Mouse (Mus musculus) midbrain, embryonic 15.5 days (tissue): ENCODE data around the gene Fam173b. TPM values are rescaled to one million over a fixed set of nuclear protein-coding genes. Genes with fewer than 3 reads are reported as not detected.

ENCODE experiments used
- ATAC-seq: fragments of 200-750 bp; cut with Nextera tagmentation; replicated peaks from 2 replicates; pipeline ENCODE4 v1.8.0; 2017; ENCODE audit warnings: moderate TSS enrichment
- H3K27ac ChIP-seq: fragments of 300-500 bp; sonication (generic); 2 replicates; pipeline ENCODE4 v1.5.1; 2015; ENCODE audit warnings: mild to moderate bottlenecking, inconsistent platforms
- H3K27me3 ChIP-seq: fragments of 300-500 bp; sonication (generic); replicated peaks from 2 replicates; pipeline ENCODE4 v1.6.1; 2015; ENCODE audit warnings: inconsistent platforms
- H3K36me3 ChIP-seq: fragments of 300-500 bp; sonication (generic); replicated peaks from 2 replicates; pipeline ENCODE4 v1.6.1; 2015; ENCODE audit warnings: inconsistent platforms
- H3K4me1 ChIP-seq: fragments of 300-500 bp; sonication (generic); 2 replicates; pipeline ENCODE4 v1.6.1; 2015; ENCODE audit warnings: inconsistent platforms
- H3K4me2 ChIP-seq: fragments of 300-500 bp; sonication (generic); 2 replicates; pipeline ENCODE4 v1.6.1; 2015; ENCODE audit warnings: inconsistent platforms, mild to moderate bottlenecking, moderate library complexity
- H3K4me3 ChIP-seq: fragments of 300-500 bp; sonication (generic); 2 replicates; pipeline ENCODE4 v1.5.1; 2015; ENCODE audit warnings: mild to moderate bottlenecking, inconsistent platforms
- H3K9ac ChIP-seq: fragments of 300-500 bp; sonication (generic); 2 replicates; pipeline ENCODE4 v1.6.1; 2015; ENCODE audit warnings: mild to moderate bottlenecking, inconsistent platforms
- H3K9me3 ChIP-seq: fragments of 300-500 bp; sonication (generic); 2 replicates; pipeline ENCODE4 v1.6.1; 2016; ENCODE audit warnings: inconsistent platforms
- WGBS: fragments of 180-500 bp; shearing (Covaris S2); methylation state at CpG from one replicate; pipeline ENCODE4 v1.1.7; 2015; ENCODE audit warnings: mixed read lengths; 5-methylcytosine and 5-hydroxymethylcytosine counted together
- polyA plus RNA-seq: library from polyadenylated mRNA; unstranded; fragments of >200 nt; fragmentation: Nextera tagmentation; extraction: Ambion mirVana; gene quantifications from 2 replicates; pipeline ENCODE4 v1.2.1, GENCODE M21; 2015

Gene Fam173b
- polyA plus RNA-seq, 1 experiment from 2014 or later = 10.6 TPM

DNA sequence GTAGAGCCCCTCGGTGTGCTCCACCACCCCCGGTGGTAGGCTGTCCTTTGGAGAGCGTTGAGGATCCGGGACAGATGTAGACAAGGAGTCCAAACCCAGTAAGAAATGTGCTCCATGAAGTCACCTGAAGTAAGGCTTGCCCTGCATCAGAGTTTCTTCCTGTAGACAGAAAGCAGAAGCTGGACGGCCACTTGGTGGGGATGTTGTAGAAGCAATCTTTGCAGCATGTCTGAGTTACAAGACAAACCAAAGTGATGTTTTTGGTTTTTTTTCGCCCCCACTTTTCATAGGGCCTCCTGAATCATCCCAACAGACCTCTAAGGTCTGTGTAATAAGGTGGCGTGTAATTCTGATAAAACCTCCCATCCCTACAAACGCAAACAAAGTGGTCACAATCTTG, 17.9 kb downstream of the Fam173b start:
- peaks cover 18% of the 10 kb centered on the region; the same call in 1 of the 2 replicates for H3K36me3 ChIP-seq
- no peaks in the 10 kb centered on the region for H3K27me3 ChIP-seq
- WGBS = 94% methylated on average over 8 of the region's 8 CpGs
- no peak overlapping the region for H3K4me3 ChIP-seq
- no peak overlapping the region for H3K4me2 ChIP-seq
- ATAC-seq = no peak; the same call in 1 of the 2 replicates
- no peaks in the 10 kb centered on the region for H3K4me1 ChIP-seq
- H3K9ac ChIP-seq = no peak overlapping the region
- H3K9me3 ChIP-seq = no peaks in the 10 kb centered on the region
- no peak overlapping the region for H3K27ac ChIP-seq

GRCm38 (mm10) chr15:31627277-31628154, 25.9 kb downstream of the Fam173b start:
- Histone ChIP-seq H3K27me3 (no peaks in the 10 kb centered on the region), H3K36me3 (no peaks in the 10 kb centered on the region), H3K27ac (0 out of 2 replicates have a peak overlapping the region, but pooled peaks have one; percentile 15), H3K9me3 (no peaks in the 10 kb centered on the region), H3K9ac (no peak overlapping the region), H3K4me2 (no peak overlapping the region), H3K4me3 (no peak overlapping the region), H3K4me1 (peaks cover 7% of the 10 kb centered on the region; the same call in 1 of the 2 replicates)
- ATAC-seq = no peak
- WGBS = 50% methylated on average over 12 of the region's 12 CpGs

- H3K9me3 ChIP-seq = no peaks in the 10 kb centered on the region
- H3K4me3 ChIP-seq = no peak overlapping the region
- no peak overlapping the region for H3K27ac ChIP-seq
- 69% methylated on average over 10 of the region's 10 CpGs for WGBS
- no peaks in the 10 kb centered on the region for H3K36me3 ChIP-seq
- no peak overlapping the region for H3K9ac ChIP-seq
- no peaks in the 10 kb centered on the region for H3K27me3 ChIP-seq
- peaks cover 7% of the 10 kb centered on the region; the same call in 1 of the 2 replicates for H3K4me1 ChIP-seq
- ATAC-seq = no peak
- H3K4me2 ChIP-seq = no peak overlapping the region
Measured at GRCm38 (mm10) chr15:31628180-31628579, 26.5 kb downstream of the Fam173b start.

GRCm38 (mm10) chr15:31629556-31629955, 27.9 kb downstream of the Fam173b start:
- Histone ChIP-seq H3K9me3 (no peaks in the 10 kb centered on the region), H3K4me1 (peaks cover 7% of the 10 kb centered on the region; the same call in 1 of the 2 replicates), H3K36me3 (no peaks in the 10 kb centered on the region), H3K27ac (no peak overlapping the region), H3K27me3 (no peaks in the 10 kb centered on the region), H3K4me3 (no peak overlapping the region), H3K9ac (no peak overlapping the region), H3K4me2 (no peak overlapping the region)
- ATAC-seq = no peak
- WGBS = 93% methylated on average over 3 of the region's 3 CpGs

DNA sequence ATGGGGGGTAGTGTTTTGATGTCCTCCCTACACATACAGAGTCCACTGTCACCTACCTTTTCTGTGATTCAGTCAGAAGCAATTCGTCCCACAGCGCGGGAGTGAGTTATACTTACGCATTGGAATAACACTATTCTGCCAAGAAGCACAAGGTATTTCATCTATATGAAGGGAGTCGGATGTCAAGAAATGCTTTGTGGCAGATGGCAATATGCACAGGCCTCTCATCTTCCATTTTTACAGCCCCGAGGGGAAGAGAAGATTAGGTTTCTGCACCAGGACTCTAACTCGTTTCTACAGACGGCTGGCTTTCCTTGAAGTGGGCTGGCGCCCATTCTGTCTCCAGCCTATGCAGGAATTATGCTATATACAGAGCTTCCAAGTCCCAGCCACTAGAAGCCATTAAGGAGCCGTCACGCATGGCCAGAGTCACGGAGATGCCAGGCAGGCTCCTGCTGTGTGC, 29.8 kb downstream of the Fam173b start:
- ATAC-seq = peak; percentile 31; the same call in 1 of the 2 replicates
- Histone ChIP-seq H3K27ac (no peak overlapping the region), H3K36me3 (no peaks in the 10 kb centered on the region), H3K4me1 (peaks cover 7% of the 10 kb centered on the region; the same call in 1 of the 2 replicates), H3K9ac (no peak overlapping the region), H3K4me2 (no peak overlapping the region), H3K27me3 (no peaks in the 10 kb centered on the region), H3K4me3 (no peak overlapping the region), H3K9me3 (no peaks in the 10 kb centered on the region)
- WGBS = 67% methylated on average over 12 of the region's 12 CpGs

- WGBS = 96% methylated on average over 4 of the region's 4 CpGs
- Histone ChIP-seq H3K27ac (no peak overlapping the region), H3K4me3 (no peak overlapping the region), H3K36me3 (no peaks in the 10 kb centered on the region), H3K4me1 (peaks cover 7% of the 10 kb centered on the region; the same call in 1 of the 2 replicates), H3K9me3 (no peaks in the 10 kb centered on the region), H3K9ac (no peak overlapping the region), H3K27me3 (no peaks in the 10 kb centered on the region), H3K4me2 (no peak overlapping the region)
- ATAC-seq = no peak
Measured at GRCm38 (mm10) chr15:31632478-31632877, 30.8 kb downstream of the Fam173b start.

DNA sequence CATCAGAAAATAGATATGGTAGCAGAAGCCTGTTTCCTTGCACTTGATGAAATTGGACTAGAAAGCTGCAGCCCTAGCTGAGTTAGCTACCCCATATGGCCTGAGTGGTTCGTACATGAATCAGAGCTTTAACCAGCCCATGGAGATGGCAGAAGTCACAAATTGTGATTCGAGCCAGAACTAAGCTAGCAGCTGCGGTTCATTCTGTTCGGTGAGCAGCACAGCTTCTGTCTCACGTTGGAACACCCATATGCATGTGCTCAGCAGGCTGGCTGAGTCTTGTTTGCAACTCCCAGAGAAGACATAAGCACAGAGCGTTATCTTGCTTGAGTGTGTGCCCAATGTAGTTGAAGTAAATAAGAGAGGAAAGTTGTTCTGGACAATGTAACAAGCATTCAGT, 32.9 kb downstream of the Fam173b start:
- Histone ChIP-seq H3K36me3 (no peaks in the 10 kb centered on the region), H3K4me1 (no peaks in the 10 kb centered on the region), H3K27ac (no peak overlapping the region), H3K27me3 (no peaks in the 10 kb centered on the region), H3K9me3 (no peaks in the 10 kb centered on the region), H3K9ac (no peak overlapping the region), H3K4me3 (no peak overlapping the region), H3K4me2 (no peak overlapping the region)
- 79% methylated on average over 6 of the region's 6 CpGs for WGBS
- no peak for ATAC-seq

DNA sequence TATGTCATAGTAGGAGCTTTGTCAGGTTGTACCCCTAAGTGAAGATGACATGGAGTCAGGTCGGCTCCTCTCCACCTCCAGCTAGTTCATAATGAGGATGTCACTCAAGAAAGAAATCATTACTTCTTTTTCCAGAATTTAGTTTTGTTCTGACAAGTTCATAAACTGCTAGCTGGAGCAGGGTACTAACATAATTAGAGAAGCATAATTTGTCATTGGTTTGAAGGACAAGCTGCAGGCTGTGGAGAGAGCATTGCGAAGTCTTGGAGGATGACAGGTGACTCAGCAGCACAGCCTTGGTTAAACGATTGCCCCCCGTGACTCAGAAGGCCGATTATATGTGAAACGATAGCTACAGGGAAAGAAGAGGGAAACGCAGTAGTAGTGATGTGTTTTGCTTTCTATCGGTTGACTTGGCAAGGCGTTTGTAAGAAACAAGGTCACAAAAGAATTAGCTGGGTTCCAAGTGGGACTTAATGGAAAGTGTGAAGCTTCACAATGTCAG, 34.5 kb downstream of the Fam173b start:
- Histone ChIP-seq H3K27ac (no peak overlapping the region), H3K27me3 (no peaks in the 10 kb centered on the region), H3K9me3 (no peaks in the 10 kb centered on the region), H3K9ac (no peak overlapping the region), H3K36me3 (no peaks in the 10 kb centered on the region), H3K4me1 (no peaks in the 10 kb centered on the region), H3K4me3 (no peak overlapping the region), H3K4me2 (no peak overlapping the region)
- no peak for ATAC-seq
- WGBS = 87% methylated on average over 9 of the region's 9 CpGs

- H3K27me3 ChIP-seq = no peaks in the 10 kb centered on the region
- H3K9me3 ChIP-seq = no peaks in the 10 kb centered on the region
- WGBS = 82% methylated on average over 6 of the region's 6 CpGs
- ATAC-seq = no peak
- no peaks in the 10 kb centered on the region for H3K36me3 ChIP-seq
- H3K9ac ChIP-seq = no peak overlapping the region
- H3K4me2 ChIP-seq = no peak overlapping the region
- H3K4me3 ChIP-seq = no peak overlapping the region
- no peak overlapping the region for H3K27ac ChIP-seq
- H3K4me1 ChIP-seq = no peaks in the 10 kb centered on the region
Measured at GRCm38 (mm10) chr15:31647225-31647624, 45.6 kb downstream of the Fam173b start.

GRCm38 (mm10) chr15:31647851-31648569, 46.4 kb downstream of the Fam173b start:
- ATAC-seq = no peak
- Histone ChIP-seq H3K4me2 (no peak overlapping the region), H3K4me1 (no peaks in the 10 kb centered on the region), H3K4me3 (no peak overlapping the region), H3K36me3 (no peaks in the 10 kb centered on the region), H3K9ac (no peak overlapping the region), H3K9me3 (no peaks in the 10 kb centered on the region), H3K27me3 (no peaks in the 10 kb centered on the region), H3K27ac (no peak overlapping the region)
- 87% methylated on average over 8 of the region's 8 CpGs for WGBS

DNA sequence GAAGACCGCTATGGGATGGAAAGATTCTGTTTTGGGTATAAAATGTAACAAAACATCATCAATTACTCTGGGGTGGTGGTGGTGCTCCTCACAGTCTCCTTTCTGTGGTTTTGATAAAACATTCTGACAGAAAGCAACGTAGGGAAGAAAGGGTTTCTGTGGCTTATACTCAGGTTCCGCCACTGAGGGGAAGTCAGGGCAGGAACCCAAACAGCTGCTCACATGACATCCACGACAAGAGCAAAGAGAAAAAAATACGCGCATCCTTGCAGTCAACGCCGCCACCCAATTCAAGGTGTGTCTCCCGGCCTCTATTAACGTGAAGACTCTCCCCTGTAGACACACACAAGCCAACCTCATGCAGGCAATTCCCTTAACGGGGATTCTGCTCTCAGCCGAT, 48.0 kb downstream of the Fam173b start:
- ATAC-seq = no peak
- no peak overlapping the region for H3K9ac ChIP-seq
- H3K27me3 ChIP-seq = no peaks in the 10 kb centered on the region
- no peaks in the 10 kb centered on the region for H3K36me3 ChIP-seq
- H3K9me3 ChIP-seq = no peaks in the 10 kb centered on the region
- 96% methylated on average over 12 of the region's 12 CpGs for WGBS
- no peak overlapping the region for H3K4me3 ChIP-seq
- no peak overlapping the region for H3K4me2 ChIP-seq
- no peaks in the 10 kb centered on the region for H3K4me1 ChIP-seq
- H3K27ac ChIP-seq = no peak overlapping the region

GRCm38 (mm10) chr15:31650821-31651220, 49.2 kb downstream of the Fam173b start:
- no peak for ATAC-seq
- no peaks in the 10 kb centered on the region for H3K27me3 ChIP-seq
- WGBS = 96% methylated on average over 7 of the region's 7 CpGs
- H3K4me2 ChIP-seq = no peak overlapping the region
- H3K36me3 ChIP-seq = no peaks in the 10 kb centered on the region
- no peak overlapping the region for H3K9ac ChIP-seq
- no peaks in the 10 kb centered on the region for H3K9me3 ChIP-seq
- no peaks in the 10 kb centered on the region for H3K4me1 ChIP-seq
- no peak overlapping the region for H3K4me3 ChIP-seq
- H3K27ac ChIP-seq = no peak overlapping the region
